Mouse (Mus musculus) megakaryocyte, embryonic 14.5 days (primary cell): ENCODE results near the gene Raet1e. TPM values are rescaled to one million over a fixed set of nuclear protein-coding genes. Genes with fewer than 3 reads are reported as not detected.
"Not testable (repeated sequence)": the region's sequence is repeated elsewhere in the genome, so short reads cannot be mapped to it uniquely, and the experiment has no call there.

Source experiments
- H3K27me3 ChIP-seq: replicated peaks from 2 replicates; pipeline ENCODE3; 2012; ENCODE audit warnings: inconsistent platforms
- H3K36me3 ChIP-seq: replicated peaks from 2 replicates; pipeline ENCODE3; 2012; ENCODE audit warnings: low read length, inconsistent platforms, mixed read lengths
- H3K4me1 ChIP-seq: 2 replicates; pipeline ENCODE4 v1.6.1; 2012; ENCODE audit warnings: inconsistent platforms
- H3K4me3 ChIP-seq: replicated peaks from 2 replicates; pipeline ENCODE3; 2012; ENCODE audit warnings: moderate library complexity, mild to moderate bottlenecking, inconsistent platforms
- H3K9me3 ChIP-seq: 2 replicates; pipeline ENCODE4 v1.6.1; 2012; ENCODE audit warnings: inconsistent platforms
- FLI1 ChIP-seq: IDR thresholded peaks from 2 replicates; pipeline ENCODE4 v1.6.1; 2012; ENCODE audit warnings: low read length, inconsistent platforms, mixed read lengths
- GATA1 ChIP-seq: IDR thresholded peaks from 3 replicates; pipeline ENCODE4 v1.6.1; 2012; ENCODE audit warnings: mixed read lengths, low read length, inconsistent platforms, borderline replicate concordance
- polyA plus RNA-seq: library from polyadenylated mRNA; stranded (reverse); fragments of >175 nt; gene quantifications from 2 replicates; pipeline ENCODE4 v1.2.3, GENCODE M21; 2012; ENCODE audit warnings: low replicate concordance; ENCODE audit not compliant: insufficient read depth

Raet1e gene
- polyA plus RNA-seq, 1 experiment, result not detected

DNA sequence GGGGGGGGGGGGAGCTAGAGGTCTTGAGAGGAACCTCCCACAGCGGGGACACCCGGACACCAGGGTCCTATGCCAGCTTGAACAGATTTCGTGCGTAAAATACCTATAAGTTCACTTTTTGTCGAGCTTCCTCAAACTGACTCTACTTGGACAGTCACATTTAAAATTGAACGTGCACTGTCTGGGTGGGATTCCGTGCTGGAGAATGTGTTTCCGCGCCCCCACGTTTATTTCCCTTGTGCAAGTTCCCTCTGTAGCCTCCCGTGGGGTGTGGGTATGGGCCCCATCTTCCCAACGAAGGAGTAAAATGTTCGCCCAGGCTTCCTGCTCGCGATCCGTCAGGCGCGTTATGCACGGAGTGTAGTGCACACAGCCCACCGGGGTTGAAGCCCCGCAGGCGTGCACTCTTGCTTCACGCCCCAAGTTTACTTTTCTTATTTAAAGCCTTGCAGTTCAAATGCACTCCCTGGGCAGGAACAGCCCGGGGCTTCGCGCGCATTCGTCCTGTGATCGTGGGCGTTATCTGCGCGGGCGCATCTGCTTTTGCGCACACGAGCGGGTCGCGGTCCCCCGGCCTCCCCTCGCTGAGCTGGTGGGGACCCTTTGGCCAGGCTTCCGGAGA lies 115.4 kb downstream of the Raet1e start:
- peaks cover 16% of the 10 kb centered on the region for H3K27me3 ChIP-seq
- TF ChIP-seq FLI1 (no peak), GATA1 (no peak)
- H3K4me3 ChIP-seq, result peak overlapping the region; percentile 87
- H3K9me3 ChIP-seq, result no peaks in the 10 kb centered on the region
- H3K36me3 ChIP-seq, result no peaks in the 10 kb centered on the region
- peaks cover 17% of the 10 kb centered on the region for H3K4me1 ChIP-seq

DNA sequence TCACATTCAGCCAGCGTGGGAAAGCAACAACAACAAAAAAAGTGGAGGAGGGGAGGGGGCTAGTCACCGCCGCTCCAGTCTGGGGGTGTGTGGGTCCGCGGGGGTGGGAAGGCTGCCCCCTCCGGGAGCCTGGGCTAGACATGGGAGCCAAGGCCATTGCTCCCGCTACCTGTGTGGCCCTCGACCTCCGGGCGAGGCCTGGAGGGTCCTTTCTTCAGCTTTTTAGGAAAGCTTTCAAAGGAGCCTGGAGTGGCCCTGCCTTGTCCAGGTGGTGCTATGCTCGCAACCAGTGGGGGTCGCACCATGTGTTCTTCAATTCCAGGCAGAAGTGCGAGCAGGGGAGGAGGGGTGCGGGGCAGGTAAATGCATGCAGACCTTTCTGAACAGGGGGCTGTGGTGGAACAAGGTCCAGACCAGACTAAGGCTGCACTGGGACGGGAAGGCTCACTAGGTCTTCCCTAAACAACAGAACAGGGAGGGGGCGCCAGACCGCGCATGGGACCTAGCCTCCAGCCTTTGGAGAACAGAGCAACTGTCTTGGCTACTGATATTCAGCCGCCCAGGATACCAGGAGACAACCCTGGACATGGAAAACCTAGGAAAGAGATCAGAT lies 116.2 kb downstream of the Raet1e start:
- peak overlapping the region; percentile 87 for H3K4me3 ChIP-seq
- H3K27me3 ChIP-seq, result peaks cover 16% of the 10 kb centered on the region
- TF ChIP-seq GATA1 (no peak), FLI1 (no peak)
- no peaks in the 10 kb centered on the region for H3K9me3 ChIP-seq
- H3K4me1 ChIP-seq, result peaks cover 17% of the 10 kb centered on the region
- no peaks in the 10 kb centered on the region for H3K36me3 ChIP-seq

DNA sequence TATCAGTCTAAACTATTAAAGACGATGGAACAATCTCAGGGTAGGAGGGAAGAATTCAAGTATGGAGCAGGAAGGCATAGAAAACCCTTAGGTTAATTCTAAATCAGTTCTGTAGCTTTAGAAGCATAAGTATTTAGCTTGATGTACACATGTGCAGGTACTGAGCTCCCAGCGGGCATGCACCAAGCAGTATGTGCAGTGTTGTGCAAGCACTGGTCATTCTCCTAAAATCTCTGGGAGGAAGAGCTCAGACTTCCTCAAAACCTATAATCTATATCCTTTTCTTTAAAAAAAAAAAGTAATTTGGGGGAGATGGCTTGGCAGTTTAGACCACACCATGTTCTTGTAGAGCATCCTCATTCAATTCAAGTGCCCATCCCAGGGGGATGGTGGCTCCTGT lies 120.1 kb downstream of the Raet1e start:
- Histone ChIP-seq H3K4me1 (peaks cover 28% of the 10 kb centered on the region), H3K27me3 (peaks cover 20% of the 10 kb centered on the region)
- H3K9me3 ChIP-seq, H3K36me3 ChIP-seq, H3K4me3 ChIP-seq: not testable (repeated sequence)

DNA sequence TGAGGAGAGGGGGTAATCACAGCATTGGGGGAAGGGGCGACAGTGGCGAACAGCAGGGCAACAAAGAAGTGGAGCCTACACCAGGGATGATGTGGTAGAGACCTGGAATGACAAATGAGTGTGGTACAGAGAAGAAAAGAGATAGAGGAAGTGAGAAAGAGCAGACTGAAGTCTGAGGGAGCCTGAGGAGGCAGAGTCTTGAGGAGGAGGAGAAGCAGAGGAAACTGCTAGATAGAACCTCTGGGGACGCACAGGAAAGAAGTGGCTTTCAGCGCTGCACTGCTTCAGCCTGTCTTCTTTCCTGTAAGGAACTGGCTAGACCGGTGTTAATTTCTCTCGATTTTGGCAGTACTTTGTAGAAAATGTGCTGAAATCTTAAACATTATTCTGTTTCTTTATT lies 124.4 kb downstream of the Raet1e start:
- peak overlapping the region; percentile 73 for H3K4me3 ChIP-seq
- peaks cover 25% of the 10 kb centered on the region for H3K36me3 ChIP-seq
- no peaks in the 10 kb centered on the region for H3K9me3 ChIP-seq
- H3K27me3 ChIP-seq, result peaks cover 12% of the 10 kb centered on the region
- TF ChIP-seq FLI1 (no peak), GATA1 (no peak)
- peaks cover 29% of the 10 kb centered on the region for H3K4me1 ChIP-seq

DNA sequence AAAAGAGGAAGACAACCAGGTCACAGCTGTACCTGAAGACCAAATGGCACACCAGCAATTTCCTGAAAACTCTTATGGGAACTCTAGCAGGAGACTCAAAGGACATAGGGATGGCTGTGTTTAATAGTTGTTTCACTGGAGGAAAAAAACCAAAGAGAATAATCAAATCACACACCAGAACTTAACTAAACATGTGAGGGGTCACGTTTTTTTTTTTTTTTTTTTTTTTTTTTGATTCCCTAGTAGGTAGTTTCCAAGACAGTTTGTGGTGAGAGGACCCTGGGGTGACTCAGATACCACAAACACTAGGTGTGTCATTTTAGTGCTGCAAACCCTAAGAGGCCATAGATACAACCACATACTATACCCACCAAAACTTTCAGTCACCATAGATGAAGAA lies 137.3 kb downstream of the Raet1e start:
- no peaks in the 10 kb centered on the region for H3K9me3 ChIP-seq
- peaks cover 42% of the 10 kb centered on the region for H3K4me1 ChIP-seq
- no peak overlapping the region for H3K4me3 ChIP-seq
- TF ChIP-seq GATA1 (no peak), FLI1 (no peak; the same call in 1 of the 2 replicates)
- peaks cover 35% of the 10 kb centered on the region for H3K36me3 ChIP-seq
- H3K27me3 ChIP-seq, result no peaks in the 10 kb centered on the region

DNA sequence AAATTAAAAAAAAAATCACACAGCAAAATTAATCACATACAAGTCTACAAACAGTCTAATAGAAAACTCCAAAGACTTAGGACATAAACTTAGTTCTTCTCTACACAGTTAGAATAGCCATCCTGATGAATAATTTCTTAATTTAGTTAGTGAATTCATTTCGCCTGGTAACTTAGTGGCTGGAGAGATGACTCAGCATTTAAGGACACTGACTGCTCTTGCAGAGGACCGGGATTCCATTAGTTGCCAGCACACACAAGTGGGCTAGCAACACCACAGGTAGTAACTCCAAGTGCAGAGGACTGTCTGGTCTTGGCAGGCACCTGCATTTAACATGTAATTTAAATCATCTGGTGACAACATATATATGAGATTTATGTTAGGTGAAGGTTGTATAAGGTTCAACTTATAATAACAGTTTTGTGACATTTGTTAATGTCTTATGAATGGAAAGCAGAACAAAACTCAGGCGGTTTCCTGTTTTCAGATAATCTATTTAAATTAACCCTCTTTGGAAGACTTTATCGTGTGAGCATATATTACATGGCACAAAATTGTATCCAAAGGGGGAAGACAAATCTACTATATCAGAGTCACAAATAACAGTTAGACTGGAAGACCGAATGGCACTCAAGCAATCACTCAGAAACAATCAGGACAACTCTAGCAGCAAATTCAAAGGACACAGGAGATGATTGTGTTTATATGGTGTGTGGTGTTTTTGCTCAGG lies 138.8 kb downstream of the Raet1e start:
- Histone ChIP-seq H3K4me1 (peaks cover 57% of the 10 kb centered on the region), H3K36me3 (peaks cover 31% of the 10 kb centered on the region), H3K9me3 (no peaks in the 10 kb centered on the region), H3K27me3 (no peaks in the 10 kb centered on the region), H3K4me3 (no peak overlapping the region)
- TF ChIP-seq FLI1 (no peak), GATA1 (no peak)

DNA sequence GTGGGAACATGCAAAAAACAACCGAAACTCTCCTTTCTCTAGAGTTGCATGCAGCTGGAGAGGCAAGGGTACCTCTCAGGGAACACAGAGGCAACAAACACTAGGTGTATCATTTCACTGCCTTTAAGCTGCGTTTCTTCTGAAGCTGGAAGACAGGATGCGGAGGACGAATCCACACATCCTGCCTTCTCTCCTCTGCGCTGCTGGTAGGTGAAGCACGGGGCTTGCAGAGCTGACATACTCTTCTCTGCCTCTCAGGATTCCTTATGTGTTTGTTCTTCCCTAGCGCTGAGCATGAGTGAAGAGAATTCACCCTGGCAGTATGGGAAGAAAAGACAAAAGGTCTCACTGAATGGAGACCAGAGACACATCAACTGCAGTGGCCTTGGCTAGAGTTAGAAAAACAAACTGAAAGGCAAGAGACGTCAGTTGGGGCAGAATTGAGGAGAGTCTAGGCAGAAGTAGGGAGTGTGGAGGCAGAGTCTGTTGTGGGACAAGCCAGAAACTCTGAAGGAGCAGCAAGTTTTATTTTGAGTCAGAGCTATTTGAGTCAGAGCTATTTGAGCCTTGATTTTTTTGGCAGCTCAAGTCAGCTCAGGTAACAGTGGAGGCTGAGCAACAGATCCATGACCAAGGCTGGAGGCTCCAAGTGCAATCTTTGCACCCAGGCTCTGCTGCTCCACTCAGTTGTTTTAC lies 139.5 kb downstream of the Raet1e start:
- Histone ChIP-seq H3K4me1 (peaks cover 64% of the 10 kb centered on the region), H3K9me3 (no peaks in the 10 kb centered on the region), H3K4me3 (no peak overlapping the region), H3K27me3 (no peaks in the 10 kb centered on the region), H3K36me3 (peaks cover 31% of the 10 kb centered on the region)
- TF ChIP-seq GATA1 (no peak), FLI1 (no peak)

DNA sequence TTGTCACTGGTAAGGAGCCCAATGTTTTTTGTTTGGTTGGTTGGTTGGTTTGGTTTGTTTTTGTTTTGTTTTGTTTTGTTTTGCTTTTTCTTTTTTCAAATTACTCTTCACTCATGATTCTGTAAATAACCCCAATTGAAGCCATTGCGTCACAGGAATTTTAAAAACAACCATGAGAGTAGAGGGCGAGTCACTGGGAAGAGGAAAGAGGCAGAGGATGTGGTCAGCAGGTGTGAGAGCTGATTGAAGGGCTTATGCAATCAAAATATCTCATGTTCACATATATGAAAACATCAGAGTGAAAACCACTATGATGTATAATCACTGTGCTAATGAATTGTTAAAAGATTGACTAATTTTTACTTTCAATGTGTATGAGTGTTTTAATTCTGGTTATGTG lies 141.0 kb downstream of the Raet1e start:
- Histone ChIP-seq H3K36me3 (peaks cover 20% of the 10 kb centered on the region), H3K4me3 (no peak overlapping the region), H3K27me3 (no peaks in the 10 kb centered on the region), H3K9me3 (no peaks in the 10 kb centered on the region), H3K4me1 (peaks cover 66% of the 10 kb centered on the region)
- no peak for TF ChIP-seq FLI1
- no peak for TF ChIP-seq GATA1

DNA sequence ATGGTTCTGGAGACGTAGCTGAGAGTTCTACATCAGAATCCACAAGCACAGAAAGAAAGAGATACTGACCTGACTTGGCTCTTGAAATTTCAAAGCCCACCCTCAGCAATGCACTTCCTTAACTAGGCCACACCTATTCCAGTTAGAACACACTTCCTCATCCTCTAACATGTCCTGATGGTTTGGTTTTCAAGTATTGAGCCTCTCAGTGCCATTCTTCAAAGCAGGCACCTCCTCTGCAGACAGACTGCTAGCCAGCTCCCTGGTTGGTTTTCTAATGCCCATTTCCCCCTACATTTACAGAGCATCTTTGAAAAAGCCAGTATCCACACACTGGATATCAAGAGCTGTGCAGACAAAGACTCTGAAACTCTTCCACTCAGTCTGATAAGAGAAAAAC lies 143.3 kb downstream of the Raet1e start:
- TF ChIP-seq GATA1 (no peak), FLI1 (no peak)
- no peaks in the 10 kb centered on the region for H3K27me3 ChIP-seq
- peaks cover 76% of the 10 kb centered on the region for H3K4me1 ChIP-seq
- peaks cover 10% of the 10 kb centered on the region for H3K36me3 ChIP-seq
- peak overlapping the region; percentile 82 for H3K4me3 ChIP-seq
- H3K9me3 ChIP-seq, result no peaks in the 10 kb centered on the region
